Mouse (Mus musculus): Measurements from ENCODE around the gene Krtap2-4. TPM values are rescaled to one million over a fixed set of nuclear protein-coding genes. Genes with fewer than 3 reads are reported as not detected.
"Not testable (repeated sequence)": the region's sequence is repeated elsewhere in the genome, so short reads cannot be mapped to it uniquely, and the experiment has no call there.

The Krtap2-4 gene
- polyA plus RNA-seq, 1 experiment from 2014 or later = not detected

DNA sequence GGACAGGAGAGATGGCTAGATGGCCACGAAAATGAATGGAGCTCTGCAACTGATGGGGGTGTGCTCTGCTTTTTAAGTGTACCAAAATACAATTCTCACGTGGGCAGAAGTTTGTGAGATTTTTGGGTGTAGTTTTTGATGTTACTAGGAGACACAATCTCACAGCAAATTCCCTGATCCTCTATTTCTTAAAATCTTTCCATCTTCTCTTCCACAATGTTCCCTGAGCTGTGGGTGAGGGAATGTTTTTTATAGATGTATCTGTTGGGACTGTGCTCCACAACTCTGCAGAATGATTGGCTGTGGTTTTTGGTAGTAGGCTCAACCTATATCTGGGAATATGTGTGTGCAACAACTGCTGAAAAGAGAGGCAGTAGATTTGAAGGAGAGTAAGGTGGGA is 18.6 kb upstream of the Krtap2-4 start:
- no peak for ATAC-seq
- Histone ChIP-seq H3K9me3 (replicated peaks) (no peaks in the 10 kb centered on the region), H3K4me3 (no peak overlapping the region), H3K9ac (no peak overlapping the region), H3K4me1 (no peaks in the 10 kb centered on the region), H3K27me3 (no peaks in the 10 kb centered on the region), H3K27ac (no peak overlapping the region), H3K36me3 (ENCODE audit: poor library complexity, severe bottlenecking) (no peaks in the 10 kb centered on the region), H3K4me2 (no peak overlapping the region)
- 76% methylated on average over 2 of the region's 2 CpGs for WGBS

DNA sequence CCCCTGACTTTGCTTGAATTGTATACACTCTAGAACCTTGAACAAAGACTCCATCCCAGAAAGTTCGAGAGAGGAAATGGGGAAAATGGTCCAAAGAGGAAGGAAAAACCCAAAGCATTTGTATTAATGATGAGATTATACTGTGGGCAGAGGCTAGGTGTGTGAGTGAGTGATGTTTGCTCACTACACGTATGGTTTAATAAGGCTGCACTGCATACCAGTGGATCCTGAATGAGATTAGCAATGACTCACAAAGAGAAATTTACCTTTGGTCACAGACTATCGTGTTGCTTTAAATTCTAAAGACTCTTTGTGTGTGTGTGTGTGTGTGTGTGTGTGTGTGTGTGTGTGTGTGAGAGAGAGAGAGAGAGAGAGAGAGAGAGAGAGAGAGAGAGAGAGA is 16.2 kb upstream of the Krtap2-4 start:
- Histone ChIP-seq H3K9ac (no peak overlapping the region), H3K4me2 (no peak overlapping the region), H3K27me3 (no peaks in the 10 kb centered on the region), H3K9me3 (replicated peaks) (no peaks in the 10 kb centered on the region), H3K4me1 (no peaks in the 10 kb centered on the region), H3K36me3 (ENCODE audit: poor library complexity, severe bottlenecking) (no peaks in the 10 kb centered on the region), H3K27ac (no peak overlapping the region), H3K4me3 (no peak overlapping the region)
- no peak for ATAC-seq
- WGBS = 78% methylated on average over 3 of the region's 3 CpGs

DNA sequence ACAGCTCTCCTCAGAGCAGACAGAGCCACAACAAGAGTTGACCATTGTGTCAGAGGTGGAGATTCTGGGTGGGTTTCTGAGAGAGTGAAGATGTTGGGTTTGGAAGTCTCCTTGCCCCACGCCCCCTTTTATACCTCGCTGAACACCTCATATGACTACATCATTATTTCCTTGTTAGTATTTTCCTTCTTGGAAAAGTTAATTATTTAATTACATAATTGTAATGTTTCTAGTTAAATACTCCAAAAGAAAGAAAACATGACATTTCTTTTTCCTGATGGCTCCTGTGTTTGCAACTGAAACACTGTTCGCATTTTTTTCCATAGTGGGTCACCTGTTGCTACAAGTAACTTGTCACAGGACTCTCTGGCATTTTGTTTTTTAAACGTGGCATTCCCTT is 13.5 kb upstream of the Krtap2-4 start, which contains the start of gene Krtap4-1:
Gene Krtap4-1, minus strand, starts transcription at position 101 of the 400 bp plus-strand sequence.
- no peak within 1 kb of the TSS for H3K27ac ChIP-seq
- no peaks in the 10 kb centered on the region for H3K36me3 ChIP-seq (ENCODE audit: poor library complexity, severe bottlenecking)
- H3K4me1 ChIP-seq = no peaks in the 10 kb centered on the region
- H3K9ac ChIP-seq = no peak within 1 kb of the TSS
- ATAC-seq = no peak
- H3K9me3 ChIP-seq (replicated peaks) = no peaks in the 10 kb centered on the region
- no peak within 1 kb of the TSS for H3K4me3 ChIP-seq
- H3K4me2 ChIP-seq = no peak within 1 kb of the TSS
- no peaks in the 10 kb centered on the region for H3K27me3 ChIP-seq
- 87% methylated on average over 4 of the region's 4 CpGs for WGBS

DNA sequence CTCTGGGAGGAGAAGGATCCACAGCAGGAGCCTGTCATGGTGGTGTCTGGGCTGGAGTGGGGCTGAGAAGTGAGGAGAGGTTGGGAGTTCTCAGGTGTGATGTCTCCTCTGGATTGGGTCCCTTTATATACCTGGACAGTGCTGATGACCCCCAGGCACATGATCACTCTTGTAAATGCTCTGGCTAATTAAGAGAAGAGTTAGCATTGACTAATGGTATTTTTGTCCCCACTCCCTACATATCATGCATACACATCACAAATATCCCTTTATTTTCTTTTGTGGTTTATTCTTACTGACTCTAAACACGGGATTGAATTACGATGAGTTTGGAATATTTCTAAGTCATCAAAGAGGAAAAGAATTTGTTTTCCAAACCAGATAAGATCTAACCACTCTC is 5.7 kb upstream of the Krtap2-4 start, which contains the start of gene Gm11562:
Gene Gm11562, minus strand, starts transcription at position 101 of the 400 bp plus-strand sequence.
- no peak for ATAC-seq
- Histone ChIP-seq H3K27ac (no peak within 1 kb of the TSS), H3K9me3 (replicated peaks) (no peaks in the 10 kb centered on the region), H3K27me3 (no peaks in the 10 kb centered on the region), H3K9ac (no peak within 1 kb of the TSS), H3K4me2 (no peak within 1 kb of the TSS), H3K4me3 (no peak within 1 kb of the TSS), H3K4me1 (no peaks in the 10 kb centered on the region), H3K36me3 (ENCODE audit: poor library complexity, severe bottlenecking) (no peaks in the 10 kb centered on the region)
- 85% methylated on average over 2 of the region's 2 CpGs for WGBS

DNA sequence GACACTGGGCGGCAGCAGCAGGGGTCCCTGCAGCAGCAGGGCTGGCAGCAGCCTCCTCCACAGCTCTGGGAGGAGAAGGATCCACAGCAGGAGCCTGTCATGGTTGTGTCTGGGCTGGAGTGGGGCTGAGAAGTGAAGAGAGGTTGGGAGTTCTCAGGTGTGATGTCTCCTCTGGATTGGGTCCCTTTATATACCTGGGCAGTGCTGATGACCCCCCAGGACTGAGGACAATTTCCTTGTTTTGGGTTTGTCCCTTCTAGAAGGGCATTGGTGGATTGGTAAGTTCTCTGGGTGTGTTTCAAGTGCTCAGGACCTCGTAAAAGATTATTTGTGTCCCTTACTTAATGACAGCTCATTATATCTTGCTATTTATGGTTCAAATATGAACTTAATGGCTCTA is 4.6 kb downstream of the Krtap2-4 start, which contains the start of gene Gm11937:
Gene Gm11937, minus strand, starts transcription at position 101 of the 400 bp plus-strand sequence.
- not testable (repeated sequence) for H3K27me3 ChIP-seq; H3K36me3 ChIP-seq (ENCODE audit: poor library complexity, severe bottlenecking); H3K4me1 ChIP-seq; H3K9me3 ChIP-seq (replicated peaks); H3K4me3 ChIP-seq; H3K9ac ChIP-seq; H3K4me2 ChIP-seq; ATAC-seq; H3K27ac ChIP-seq
- WGBS = 68% methylated on average over 1 of the region's 2 CpGs

DNA sequence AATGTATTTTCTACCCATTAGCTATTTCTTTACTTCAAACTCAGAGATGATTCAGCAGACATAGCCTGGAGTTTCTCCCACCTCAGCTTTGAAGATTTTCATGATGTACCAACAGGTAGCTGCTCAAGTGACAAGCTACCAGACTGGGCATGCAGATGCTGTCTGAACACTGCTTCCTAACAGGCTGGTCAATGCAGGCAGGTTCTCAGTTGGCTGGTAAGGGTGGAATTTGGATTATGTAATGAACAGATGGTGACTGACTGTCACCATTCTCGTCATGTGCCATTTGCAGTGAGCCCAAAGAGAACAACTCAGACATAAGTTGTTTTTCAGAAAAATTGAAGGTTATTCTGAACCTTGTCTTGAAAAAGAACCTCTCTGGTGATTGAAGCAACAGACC is 5.5 kb downstream of the Krtap2-4 start:
- no peak for ATAC-seq
- no peak overlapping the region for H3K4me2 ChIP-seq
- H3K27me3 ChIP-seq = no peaks in the 10 kb centered on the region
- no peaks in the 10 kb centered on the region for H3K36me3 ChIP-seq (ENCODE audit: poor library complexity, severe bottlenecking)
- H3K4me3 ChIP-seq = no peak overlapping the region
- H3K27ac ChIP-seq = no peak overlapping the region
- H3K4me1 ChIP-seq = no peaks in the 10 kb centered on the region
- 60% methylated on average over 1 of the region's 1 CpGs for WGBS
- H3K9me3 ChIP-seq (replicated peaks) = no peaks in the 10 kb centered on the region
- no peak overlapping the region for H3K9ac ChIP-seq

DNA sequence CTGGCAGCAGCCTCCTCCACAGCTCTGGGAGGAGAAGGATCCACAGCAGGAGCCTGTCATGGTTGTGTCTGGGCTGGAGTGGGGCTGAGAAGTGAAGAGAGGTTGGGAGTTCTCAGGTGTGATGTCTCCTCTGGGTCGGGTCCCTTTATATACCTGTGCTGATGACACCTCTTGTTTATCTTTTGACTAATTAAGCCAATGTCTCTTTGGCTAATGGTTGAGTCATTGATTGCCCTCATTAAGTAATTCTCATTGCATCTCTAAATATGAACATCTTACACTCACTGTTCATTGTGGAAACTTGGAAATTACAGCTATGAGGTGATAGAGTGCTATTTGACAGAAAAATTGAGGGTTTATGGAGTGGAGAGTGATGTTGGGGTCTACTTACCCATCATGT is 11.4 kb downstream of the Krtap2-4 start, which contains the start of gene Gm11938:
Gene Gm11938, minus strand, starts transcription at position 101 of the 400 bp plus-strand sequence.
- not testable (repeated sequence) for H3K27me3 ChIP-seq; ATAC-seq; H3K27ac ChIP-seq; H3K9me3 ChIP-seq (replicated peaks); H3K36me3 ChIP-seq (ENCODE audit: poor library complexity, severe bottlenecking); H3K9ac ChIP-seq; H3K4me1 ChIP-seq; H3K4me2 ChIP-seq; H3K4me3 ChIP-seq
- 71% methylated on average over 1 of the region's 1 CpGs for WGBS

DNA sequence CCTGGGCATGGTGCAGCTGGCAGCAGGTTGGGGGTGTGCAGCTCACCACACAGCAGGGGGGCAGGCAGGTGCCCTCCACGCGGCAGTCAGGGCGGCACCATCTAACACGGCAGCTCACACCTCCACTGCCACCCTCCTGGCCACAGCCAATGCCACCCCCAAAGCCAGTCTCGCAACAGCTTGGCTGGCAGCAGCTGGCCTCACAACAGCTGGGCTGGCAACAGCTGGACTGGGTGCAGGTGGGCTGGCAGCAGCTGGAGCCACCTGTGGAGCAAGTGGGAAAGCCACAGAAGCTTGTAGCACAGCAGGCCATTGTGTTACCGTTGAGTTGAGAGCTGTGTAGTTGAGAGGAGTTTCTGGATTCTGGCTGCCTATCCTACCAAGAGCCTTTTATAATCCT is 16.9 kb downstream of the Krtap2-4 start, which contains the start of gene Krtap9-3:
Gene Krtap9-3, minus strand, starts transcription at position 364 of the 400 bp plus-strand sequence.
- H3K4me2 ChIP-seq; H3K4me3 ChIP-seq; H3K9ac ChIP-seq; ATAC-seq; H3K4me1 ChIP-seq; H3K36me3 ChIP-seq (ENCODE audit: poor library complexity, severe bottlenecking); H3K9me3 ChIP-seq (replicated peaks); H3K27me3 ChIP-seq; H3K27ac ChIP-seq: not testable (repeated sequence)
- WGBS = 76% methylated on average over 6 of the region's 6 CpGs

DNA sequence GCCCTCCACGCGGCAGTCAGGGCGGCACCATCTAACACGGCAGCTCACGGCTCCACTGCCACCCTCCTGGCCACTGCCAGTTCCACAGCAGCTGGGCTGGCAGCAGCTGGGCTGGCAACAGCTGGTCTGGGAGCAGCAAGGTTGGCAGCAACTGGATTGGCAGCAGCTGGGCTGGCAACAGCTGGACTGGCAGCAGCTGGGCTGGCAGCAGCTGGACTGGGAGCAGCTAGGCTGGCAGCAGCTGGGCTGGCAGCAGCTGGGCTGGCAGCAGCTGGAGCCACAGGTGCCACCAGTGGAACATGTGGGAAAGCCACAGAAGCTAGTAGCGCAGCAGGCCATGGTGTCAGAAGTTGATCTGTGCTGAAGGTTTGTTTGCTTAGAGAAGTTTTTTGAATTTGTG is 23.7 kb downstream of the Krtap2-4 start, which contains the start of gene Krtap1-3:
Gene Krtap1-3, minus strand, starts transcription at position 359 of the 400 bp plus-strand sequence.
- Histone ChIP-seq H3K9me3 (replicated peaks) (no peaks in the 10 kb centered on the region), H3K27ac (no peak within 1 kb of the TSS), H3K36me3 (ENCODE audit: poor library complexity, severe bottlenecking) (no peaks in the 10 kb centered on the region), H3K4me1 (no peaks in the 10 kb centered on the region), H3K27me3 (no peaks in the 10 kb centered on the region), H3K4me2 (no peak within 1 kb of the TSS), H3K4me3 (no peak within 1 kb of the TSS), H3K9ac (no peak within 1 kb of the TSS)
- ATAC-seq = no peak
- 90% methylated on average over 6 of the region's 6 CpGs for WGBS

DNA sequence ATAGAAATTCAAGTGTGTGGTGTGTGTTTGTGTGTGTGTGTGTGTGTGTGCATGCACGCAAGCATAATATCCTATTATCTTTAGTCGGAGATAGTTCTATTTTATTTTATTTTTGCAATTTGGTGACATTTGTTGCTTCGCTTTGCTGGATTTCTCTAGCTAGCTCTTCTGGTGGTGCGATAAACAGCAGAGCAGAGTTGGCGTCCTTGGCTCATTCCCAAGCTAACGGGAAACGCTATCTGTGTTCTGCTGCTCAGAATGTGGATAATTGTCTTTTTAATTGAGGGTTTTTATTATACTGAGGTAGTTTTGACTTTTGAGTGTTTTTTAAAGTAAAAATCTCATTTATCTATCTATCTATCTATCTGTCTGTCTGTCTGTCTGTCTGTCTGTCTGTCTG is 29.6 kb downstream of the Krtap2-4 start:
- Histone ChIP-seq H3K4me1 (no peaks in the 10 kb centered on the region), H3K27me3 (no peaks in the 10 kb centered on the region), H3K9ac (no peak overlapping the region), H3K27ac (no peak overlapping the region), H3K4me3 (no peak overlapping the region), H3K4me2 (no peak overlapping the region), H3K9me3 (replicated peaks) (no peaks in the 10 kb centered on the region), H3K36me3 (ENCODE audit: poor library complexity, severe bottlenecking) (no peaks in the 10 kb centered on the region)
- no peak for ATAC-seq
- 85% methylated on average over 7 of the region's 7 CpGs for WGBS

DNA sequence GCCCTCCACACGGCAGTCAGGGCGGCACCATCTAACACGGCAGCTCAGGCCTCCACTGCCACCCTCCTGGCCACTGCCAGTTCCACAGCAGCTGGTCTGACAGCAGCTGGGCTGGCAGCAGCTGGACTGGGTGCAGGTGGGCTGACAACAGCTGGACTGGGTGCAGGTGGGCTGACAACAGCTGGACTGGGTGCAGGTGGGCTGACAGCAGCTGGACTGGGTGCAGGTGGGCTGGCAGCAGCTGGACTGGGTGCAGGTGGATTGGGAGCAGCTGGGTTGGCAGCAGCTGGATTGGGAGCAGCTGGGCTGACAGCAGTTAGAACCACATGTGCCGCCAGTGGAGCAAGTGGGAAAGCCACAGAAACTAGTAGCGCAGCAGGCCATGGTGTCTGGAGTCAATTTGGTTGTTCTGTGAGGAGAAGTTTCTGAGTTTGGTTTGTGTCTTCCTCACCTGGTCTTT is 31.4 kb downstream of the Krtap2-4 start, which contains the start of gene Krtap1-4:
Gene Krtap1-4, minus strand, starts transcription at position 410 of the 460 bp plus-strand sequence.
- Histone ChIP-seq H3K4me2 (no peak within 1 kb of the TSS), H3K27me3 (no peaks in the 10 kb centered on the region), H3K27ac (no peak within 1 kb of the TSS), H3K4me3 (no peak within 1 kb of the TSS), H3K9ac (no peak within 1 kb of the TSS), H3K9me3 (replicated peaks) (no peaks in the 10 kb centered on the region), H3K4me1 (no peaks in the 10 kb centered on the region), H3K36me3 (ENCODE audit: poor library complexity, severe bottlenecking) (no peaks in the 10 kb centered on the region)
- WGBS = 93% methylated on average over 5 of the region's 5 CpGs
- ATAC-seq = no peak

DNA sequence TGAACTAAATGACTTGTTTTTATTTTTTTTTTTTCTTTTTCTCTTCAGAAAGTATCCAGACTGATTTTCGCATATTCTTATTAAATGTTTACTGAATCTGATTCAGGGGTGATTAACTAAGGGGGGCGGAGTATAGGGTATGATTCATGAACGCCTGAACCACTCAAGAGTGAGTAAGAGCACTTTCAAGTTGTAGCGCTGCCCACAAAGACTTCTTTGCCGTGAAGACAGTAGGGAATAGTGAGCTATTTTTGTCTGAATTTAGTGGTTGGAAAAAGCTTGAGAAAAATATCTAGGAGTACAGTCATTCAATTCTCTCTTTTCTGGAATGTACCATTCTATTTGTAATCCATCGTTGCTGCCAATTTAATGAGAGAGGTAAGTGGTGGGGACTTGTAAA is 33.1 kb downstream of the Krtap2-4 start:
- no peak for ATAC-seq
- WGBS = 80% methylated on average over 6 of the region's 6 CpGs
- H3K4me1 ChIP-seq = no peaks in the 10 kb centered on the region
- H3K27me3 ChIP-seq = no peaks in the 10 kb centered on the region
- H3K9ac ChIP-seq = no peak overlapping the region
- no peak overlapping the region for H3K4me2 ChIP-seq
- H3K9me3 ChIP-seq (replicated peaks) = no peaks in the 10 kb centered on the region
- H3K36me3 ChIP-seq (ENCODE audit: poor library complexity, severe bottlenecking) = no peaks in the 10 kb centered on the region
- no peak overlapping the region for H3K27ac ChIP-seq
- H3K4me3 ChIP-seq = no peak overlapping the region

DNA sequence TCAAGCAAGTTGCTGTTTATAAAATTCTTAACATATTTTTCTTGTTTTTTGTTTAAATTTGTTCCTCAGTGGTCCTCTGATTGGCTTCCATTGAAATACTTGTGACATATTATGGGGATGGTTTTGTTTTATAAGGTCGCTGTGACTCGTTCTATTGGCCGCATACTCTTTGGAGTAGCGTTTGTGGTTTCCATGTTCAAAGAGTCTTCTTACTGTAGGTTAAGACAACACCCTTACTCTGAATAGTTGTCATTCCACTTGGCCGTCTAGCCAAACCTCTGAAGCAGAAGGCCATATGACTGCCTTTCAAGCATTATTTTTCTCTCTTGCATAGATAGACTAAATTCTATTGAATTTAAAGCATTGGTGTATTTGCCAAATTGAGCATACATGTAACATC is 33.6 kb downstream of the Krtap2-4 start:
- no peak for ATAC-seq
- H3K4me2 ChIP-seq = no peak overlapping the region

More for the DNA sequence above, 33.6 kb downstream of the Krtap2-4 start:
- WGBS = 88% methylated on average over 5 of the region's 5 CpGs
- Histone ChIP-seq H3K9me3 (replicated peaks) (no peaks in the 10 kb centered on the region), H3K9ac (no peak overlapping the region), H3K36me3 (ENCODE audit: poor library complexity, severe bottlenecking) (no peaks in the 10 kb centered on the region), H3K27ac (no peak overlapping the region), H3K4me3 (no peak overlapping the region), H3K4me1 (no peaks in the 10 kb centered on the region), H3K27me3 (no peaks in the 10 kb centered on the region)
